Mouse (Mus musculus) limb, embryonic 14.5 days (tissue): ENCODE results near the gene Gm21885. TPM values are rescaled to one million over a fixed set of nuclear protein-coding genes. Genes with fewer than 3 reads are reported as not detected.
A peak's percentile ranks its signal among the peaks of the same experiment; 100 is the strongest.

Experiments used
- ATAC-seq: fragments of 200-750 bp; cut with Nextera tagmentation; 2 replicates; pipeline ENCODE4 v1.8.0; 2017; ENCODE audit warnings: low read depth, moderate number of reproducible peaks, moderate TSS enrichment; ENCODE audit not compliant: low FRiP score
- DNase-seq: peaks from one replicate; pipeline ENCODE4 v3.0.0-alpha.2; 2015; ENCODE audit warnings: low spot score
- H3K27ac ChIP-seq: fragments of 300-500 bp; sonication (generic); replicated peaks from 2 replicates; pipeline ENCODE4 v1.5.1; 2014; ENCODE audit warnings: low read depth, mild to moderate bottlenecking, low read length, moderate library complexity, mixed read lengths
- H3K27me3 ChIP-seq: fragments of 300-500 bp; sonication (generic); 2 replicates; pipeline ENCODE4 v1.6.1; 2014; ENCODE audit warnings: low read length, mixed read lengths; ENCODE audit not compliant: control insufficient read depth, insufficient read depth
- H3K36me3 ChIP-seq: fragments of 300-500 bp; sonication (generic); 2 replicates; pipeline ENCODE4 v1.6.1; 2014; ENCODE audit warnings: mild to moderate bottlenecking, low read length, moderate library complexity, mixed read lengths; ENCODE audit not compliant: control insufficient read depth, insufficient read depth
- H3K4me1 ChIP-seq: fragments of 300-500 bp; sonication (generic); 2 replicates; pipeline ENCODE4 v1.6.1; 2014; ENCODE audit warnings: antibody characterized with exemption, low read length, mixed read lengths; ENCODE audit not compliant: control insufficient read depth, insufficient read depth
- H3K4me2 ChIP-seq: fragments of 300-500 bp; sonication (generic); replicated peaks from 2 replicates; pipeline ENCODE4 v1.6.1; 2014; ENCODE audit warnings: low read depth, mild to moderate bottlenecking, low read length, moderate library complexity; ENCODE audit not compliant: severe bottlenecking
- H3K4me3 ChIP-seq: fragments of 300-500 bp; sonication (generic); replicated peaks from 2 replicates; pipeline ENCODE4 v1.5.1; 2014; ENCODE audit warnings: low read length
- H3K9ac ChIP-seq: fragments of 300-500 bp; sonication (generic); 2 replicates; pipeline ENCODE4 v1.6.1; 2014; ENCODE audit warnings: mild to moderate bottlenecking, low read depth, low read length, moderate library complexity; ENCODE audit not compliant: severe bottlenecking
- H3K9me3 ChIP-seq: fragments of 300-500 bp; sonication (generic); 2 replicates; pipeline ENCODE4 v1.6.1; 2016; ENCODE audit warnings: low read length; ENCODE audit not compliant: control insufficient read depth
- POLR2A ChIP-seq: fragments of 200-500 bp; IDR thresholded peaks from 2 replicates; pipeline ENCODE4 v1.8.0; 2012; ENCODE audit warnings: inconsistent platforms, mild to moderate bottlenecking, moderate library complexity, borderline replicate concordance; ENCODE audit not compliant: insufficient read depth, insufficient read length; ENCODE audit errors: extremely low read depth
- WGBS: fragments of 180-500 bp; shearing (Covaris S2); extraction: QIAGEN DNeasy Blood & Tissue Kit; methylation state at CpG from one replicate; pipeline ENCODE4 v1.1.7; 2014; 5-methylcytosine and 5-hydroxymethylcytosine counted together
- polyA plus RNA-seq, 2 experiments: library from polyadenylated mRNA; depleted of rRNA in 1 of 2; stranded (reverse) in 1 of 2; unstranded in 1 of 2; fragments of >200 nt; fragmentation: Nextera tagmentation in 1 of 2; extraction: Ambion mirVana in 1 of 2; gene quantifications; 2 replicates each; pipeline versions ENCODE4 v1.2.1 to v1.2.3; 2012 to 2014

The Gm21885 gene
- polyA plus RNA-seq, 2 experiments, result 0.84 TPM; not detected in 1

- 91% methylated on average over 6 of the region's 6 CpGs for WGBS
- Histone ChIP-seq H3K27ac (no peak overlapping the region), H3K4me3 (no peak overlapping the region), H3K4me2 (no peak overlapping the region), H3K9ac (no peak overlapping the region), H3K4me1 (peaks cover 8% of the 10 kb centered on the region; the same call in 1 of the 2 replicates), H3K36me3 (peaks cover 29% of the 10 kb centered on the region), H3K27me3 (no peaks in the 10 kb centered on the region), H3K9me3 (no peaks in the 10 kb centered on the region)
- TF ChIP-seq POLR2A, result no peak
- ATAC-seq (no peak), DNase-seq (no peak)
Measured at GRCm38 (mm10) chr11:94332726-94333125, 51.1 kb downstream of the Gm21885 start.

GRCm38 (mm10) chr11:94334386-94334968 is 52.8 kb downstream of the Gm21885 start:
- Histone ChIP-seq H3K4me2 (no peak overlapping the region), H3K9me3 (no peaks in the 10 kb centered on the region), H3K27ac (no peak overlapping the region), H3K4me3 (no peak overlapping the region), H3K27me3 (no peaks in the 10 kb centered on the region), H3K9ac (no peak overlapping the region), H3K4me1 (peaks cover 5% of the 10 kb centered on the region; the same call in 1 of the 2 replicates), H3K36me3 (peaks cover 46% of the 10 kb centered on the region)
- 87% methylated on average over 8 of the region's 8 CpGs for WGBS
- no peak for TF ChIP-seq POLR2A
- DNase-seq, result no peak
- peak; percentile 19; the same call in 1 of the 2 replicates for ATAC-seq

Other genes with a start within 250 kb of the Gm21885 start
- gene Tob1, start 70.4 kb upstream of the Gm21885 start, polyA plus RNA-seq (2012; rRNA removed), result 28.4 and 29.7 TPM in 2 replicates
- 34.8 and 37.3 TPM in 2 replicates for gene Tob1, start 70.4 kb upstream of the Gm21885 start, polyA plus RNA-seq (2014; fragmentation: Nextera tagmentation; extraction: Ambion mirVana)
- gene Wfikkn2, start 35.9 kb upstream of the Gm21885 start, polyA plus RNA-seq (2012; rRNA removed), result 19.9 and 25.1 TPM in 2 replicates
- gene Wfikkn2, start 35.9 kb upstream of the Gm21885 start, polyA plus RNA-seq (2014; fragmentation: Nextera tagmentation; extraction: Ambion mirVana), result 9.2 and 9.7 TPM in 2 replicates
- 94.1 and 138 TPM in 2 replicates for gene Luc7l3, start 40.1 kb downstream of the Gm21885 start, polyA plus RNA-seq (2012; rRNA removed)
- 96.9 and 104 TPM in 2 replicates for gene Luc7l3, start 40.1 kb downstream of the Gm21885 start, polyA plus RNA-seq (2014; fragmentation: Nextera tagmentation; extraction: Ambion mirVana)
- gene Ankrd40, start 46.1 kb downstream of the Gm21885 start, polyA plus RNA-seq (2012; rRNA removed), result 72.7 and 74.4 TPM in 2 replicates
- 30.3 and 30.9 TPM in 2 replicates for gene Ankrd40, start 46.1 kb downstream of the Gm21885 start, polyA plus RNA-seq (2014; fragmentation: Nextera tagmentation; extraction: Ambion mirVana)
- 1.0 and 1.6 TPM in 2 replicates for gene Abcc3, start 111.1 kb downstream of the Gm21885 start, polyA plus RNA-seq (2012; rRNA removed)
- 1.3 and 1.5 TPM in 2 replicates for gene Abcc3, start 111.1 kb downstream of the Gm21885 start, polyA plus RNA-seq (2014; fragmentation: Nextera tagmentation; extraction: Ambion mirVana)
- gene Cacna1g, start 192.3 kb downstream of the Gm21885 start, polyA plus RNA-seq (2012; rRNA removed), result 449 and 693 TPM in 2 replicates
- 49.0 and 59.3 TPM in 2 replicates for gene Cacna1g, start 192.3 kb downstream of the Gm21885 start, polyA plus RNA-seq (2014; fragmentation: Nextera tagmentation; extraction: Ambion mirVana)
- 0.16 and 0.29 TPM in 2 replicates for gene Spata20, start 204.3 kb downstream of the Gm21885 start, polyA plus RNA-seq (2012; rRNA removed)
- gene Spata20, start 204.3 kb downstream of the Gm21885 start, polyA plus RNA-seq (2014; fragmentation: Nextera tagmentation; extraction: Ambion mirVana), result 0.14 and 0.33 TPM in 2 replicates
- 3.0 and 3.6 TPM in 2 replicates for gene Epn3, start 218.1 kb downstream of the Gm21885 start, polyA plus RNA-seq (2012; rRNA removed)
- gene Epn3, start 218.1 kb downstream of the Gm21885 start, polyA plus RNA-seq (2014; fragmentation: Nextera tagmentation; extraction: Ambion mirVana), result 3.5 and 4.3 TPM in 2 replicates
- gene Mycbpap, start 239.9 kb downstream of the Gm21885 start, polyA plus RNA-seq (2012; rRNA removed), result 2.5 and 2.6 TPM in 2 replicates
- 1.2 and 1.5 TPM in 2 replicates for gene Mycbpap, start 239.9 kb downstream of the Gm21885 start, polyA plus RNA-seq (2014; fragmentation: Nextera tagmentation; extraction: Ambion mirVana)